Mouse (Mus musculus) C2C12 (cell line): Measurements from ENCODE around the gene Thap3. TPM values are rescaled to one million over a fixed set of nuclear protein-coding genes. Genes with fewer than 3 reads are reported as not detected.

Experiments used
- H3K27me3 ChIP-seq: one replicate; pipeline ENCODE4 v1.6.1; 2011; ENCODE audit not compliant: control insufficient read depth, insufficient read depth, insufficient read length
- H3K36me3 ChIP-seq: one replicate; pipeline ENCODE4 v1.6.1; 2011; ENCODE audit not compliant: control insufficient read depth, insufficient read depth
- H3K4me3 ChIP-seq: one replicate; pipeline ENCODE4 v1.5.1; 2011; ENCODE audit warnings: mild to moderate bottlenecking, control low read depth; ENCODE audit not compliant: poor library complexity, insufficient read depth, severe bottlenecking
- H3K79me2 ChIP-seq: one replicate; pipeline ENCODE4 v1.6.1; 2011; ENCODE audit not compliant: control insufficient read depth, insufficient read depth
- H3K79me3 ChIP-seq: one replicate; pipeline ENCODE4 v1.6.1; 2011; ENCODE audit warnings: low read depth, control low read depth
- H3ac ChIP-seq: one replicate; pipeline ENCODE3; 2011; ENCODE audit warnings: low read depth; ENCODE audit not compliant: control insufficient read depth, insufficient read length
- CEBPB ChIP-seq: IDR thresholded peaks from one replicate; pipeline ENCODE4 v1.6.1; 2011; ENCODE audit warnings: low read depth, mild to moderate bottlenecking, control low read depth, moderate library complexity
- CTCF ChIP-seq: IDR thresholded peaks from one replicate; pipeline ENCODE4 v1.5.1; 2011; ENCODE audit not compliant: control insufficient read depth, insufficient read depth, insufficient read length
- FOSL1 ChIP-seq: IDR thresholded peaks from one replicate; pipeline ENCODE4 v1.8.0; 2011; ENCODE audit warnings: mild to moderate bottlenecking, low read length; ENCODE audit not compliant: poor library complexity, insufficient read depth, severe bottlenecking
- MAX ChIP-seq: IDR thresholded peaks from one replicate; pipeline ENCODE4 v1.6.1; 2011; ENCODE audit warnings: mild to moderate bottlenecking, control low read depth
- MYOD1 ChIP-seq: IDR thresholded peaks from one replicate; pipeline ENCODE4 v1.6.1; 2011; ENCODE audit warnings: low read depth; ENCODE audit not compliant: control insufficient read depth, insufficient read length
- MYOG ChIP-seq: IDR thresholded peaks from one replicate; pipeline ENCODE4 v1.6.1; 2011; ENCODE audit not compliant: control insufficient read depth, insufficient read length; ENCODE audit errors: extremely low read depth
- USF1 ChIP-seq: IDR thresholded peaks from one replicate; pipeline ENCODE4 v1.6.1; 2011; ENCODE audit warnings: low read depth, mild to moderate bottlenecking, control low read depth, moderate library complexity
- polyA plus RNA-seq: library from polyadenylated mRNA; unstranded; fragments of >200 nt; fragmentation: generic; extraction: Trizol; gene quantifications from one replicate; pipeline ENCODE4 v1.2.1, GENCODE M21; 2012; ENCODE audit warnings: missing spikeins

Thap3 gene
- polyA plus RNA-seq, 1 experiment, result 32.8 TPM

DNA sequence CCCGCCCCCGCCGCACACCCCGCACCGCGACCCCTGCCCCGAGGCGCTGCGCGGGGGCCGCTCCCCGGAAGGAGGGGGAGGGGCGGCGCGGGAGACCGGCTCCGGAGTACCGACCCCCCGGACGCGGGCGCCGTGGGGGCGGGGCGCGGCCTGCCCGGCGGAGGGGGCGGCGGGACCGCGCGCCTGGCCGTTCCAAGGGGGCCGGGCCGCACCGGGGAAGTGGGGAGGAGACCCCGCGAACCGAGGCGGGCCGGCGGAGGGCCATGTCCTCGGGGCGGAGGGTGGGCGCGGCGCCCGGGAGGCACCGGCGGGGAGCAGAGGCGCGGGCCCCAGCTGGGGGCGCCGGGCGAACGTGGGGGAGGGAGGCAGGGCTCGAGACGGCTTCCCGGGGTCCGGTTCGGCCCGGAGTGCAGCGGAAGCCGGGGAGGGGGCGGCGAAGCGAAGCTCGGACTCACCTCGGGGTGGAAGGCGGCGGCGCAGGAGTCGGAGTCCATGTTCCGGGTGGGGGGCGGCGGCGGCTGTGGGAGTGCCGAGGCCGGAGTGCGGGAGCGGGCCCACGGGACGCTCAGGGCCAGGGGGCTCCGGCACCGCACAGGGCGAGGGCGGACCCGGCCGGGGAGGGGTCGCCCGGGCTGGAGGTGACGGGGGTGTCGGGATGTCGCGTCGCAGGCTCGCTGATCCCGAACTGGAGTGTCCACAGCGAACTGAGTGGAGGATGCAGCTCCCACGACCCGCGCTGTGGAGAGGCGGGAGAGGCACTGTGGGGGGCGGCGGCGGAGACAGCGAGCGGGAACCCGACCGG lies 6.8 kb upstream of the Thap3 start:
- no peaks in the 10 kb centered on the region for H3K27me3 ChIP-seq
- peaks cover 43% of the 10 kb centered on the region for H3K79me2 ChIP-seq
- peaks cover 9% of the 10 kb centered on the region for H3K79me3 ChIP-seq
- peak overlapping the region; percentile 76 for H3K4me3 ChIP-seq
- TF ChIP-seq MYOD1 (no peak), MAX (no peak), CTCF (no peak), USF1 (no peak), FOSL1 (no peak), MYOG (no peak), CEBPB (no peak)
- peak overlapping the region; percentile 97 for H3ac ChIP-seq
- peaks cover 30% of the 10 kb centered on the region for H3K36me3 ChIP-seq

DNA sequence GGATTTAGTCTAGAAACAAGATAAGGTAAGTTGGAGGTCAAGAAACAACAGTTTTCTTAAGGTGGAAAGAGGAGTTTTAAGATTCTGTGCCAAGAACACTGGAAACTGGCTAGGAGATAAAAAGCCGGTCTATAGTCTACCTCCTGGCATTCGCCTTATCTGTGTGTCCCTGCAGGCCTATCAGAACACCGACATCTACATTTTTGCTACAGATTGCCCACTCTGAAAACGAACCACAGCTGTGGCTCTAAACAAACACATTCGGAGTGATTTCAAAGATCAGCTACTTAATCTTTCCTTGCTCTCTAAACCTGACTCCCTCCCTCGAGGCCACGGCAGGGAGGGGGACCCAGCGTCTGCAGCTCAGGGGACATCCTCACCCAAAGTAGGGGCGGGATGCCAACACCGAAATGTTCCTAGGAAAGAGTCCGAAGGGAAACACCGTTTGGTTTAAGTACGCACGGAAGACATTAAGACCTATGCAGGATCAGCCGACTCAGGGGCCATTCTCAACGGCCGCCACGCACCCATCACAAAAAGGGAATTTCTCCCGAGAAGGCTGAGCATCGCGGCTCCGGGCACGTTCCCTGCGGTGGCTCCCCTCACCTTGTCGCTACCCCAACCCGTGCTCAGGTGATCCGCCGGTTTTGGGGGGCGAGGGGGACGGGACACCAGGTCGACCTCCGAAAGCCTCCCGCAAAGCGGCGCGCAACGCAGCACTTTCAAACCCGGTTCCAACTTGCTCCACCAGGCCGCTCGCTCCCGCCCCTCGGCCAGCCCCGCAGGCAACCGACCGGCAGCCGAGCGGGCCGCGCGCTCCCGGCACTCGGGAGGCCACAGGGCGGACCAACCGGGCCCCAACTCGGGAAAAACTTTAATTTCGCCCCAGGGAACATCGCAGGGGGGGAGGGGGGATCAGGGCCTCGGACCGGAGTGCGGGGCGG lies 5.7 kb upstream of the Thap3 start:
- Histone ChIP-seq H3K36me3 (peaks cover 32% of the 10 kb centered on the region), H3K4me3 (peak overlapping the region; percentile 76), H3K27me3 (no peaks in the 10 kb centered on the region), H3ac (peak overlapping the region; percentile 97), H3K79me2 (peaks cover 48% of the 10 kb centered on the region), H3K79me3 (peaks cover 9% of the 10 kb centered on the region)
- TF ChIP-seq MAX, result no peak
- no peak for TF ChIP-seq MYOG
- no peak for TF ChIP-seq USF1
- TF ChIP-seq FOSL1, result no peak
- TF ChIP-seq CEBPB, result no peak
- no peak for TF ChIP-seq CTCF
- TF ChIP-seq MYOD1, result no peak

DNA sequence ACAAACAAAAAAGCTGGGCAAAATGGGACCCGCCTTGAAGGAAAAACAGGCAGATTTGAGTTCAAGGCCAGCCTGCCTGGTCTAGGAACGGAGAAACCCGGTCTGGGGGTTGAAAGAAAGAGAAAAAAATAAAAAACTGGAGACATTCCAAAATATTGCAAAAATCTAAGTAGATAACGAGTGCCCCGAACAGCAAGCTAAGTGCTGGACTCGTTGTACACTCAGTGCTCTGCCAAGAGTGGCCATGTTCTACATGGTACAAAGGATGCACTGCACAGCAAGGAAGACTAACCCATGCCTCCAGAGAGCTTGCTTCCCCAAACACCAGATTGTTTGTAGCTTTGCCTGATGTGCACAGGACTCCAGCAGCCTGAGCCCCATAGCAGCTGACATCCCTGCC lies 4.2 kb upstream of the Thap3 start:
- Histone ChIP-seq H3ac (no peak overlapping the region), H3K79me2 (peaks cover 60% of the 10 kb centered on the region), H3K4me3 (no peak overlapping the region), H3K79me3 (peaks cover 9% of the 10 kb centered on the region), H3K27me3 (no peaks in the 10 kb centered on the region), H3K36me3 (peaks cover 32% of the 10 kb centered on the region)
- TF ChIP-seq MYOD1 (no peak), USF1 (no peak), FOSL1 (no peak), MAX (no peak), CTCF (no peak), CEBPB (no peak)

DNA sequence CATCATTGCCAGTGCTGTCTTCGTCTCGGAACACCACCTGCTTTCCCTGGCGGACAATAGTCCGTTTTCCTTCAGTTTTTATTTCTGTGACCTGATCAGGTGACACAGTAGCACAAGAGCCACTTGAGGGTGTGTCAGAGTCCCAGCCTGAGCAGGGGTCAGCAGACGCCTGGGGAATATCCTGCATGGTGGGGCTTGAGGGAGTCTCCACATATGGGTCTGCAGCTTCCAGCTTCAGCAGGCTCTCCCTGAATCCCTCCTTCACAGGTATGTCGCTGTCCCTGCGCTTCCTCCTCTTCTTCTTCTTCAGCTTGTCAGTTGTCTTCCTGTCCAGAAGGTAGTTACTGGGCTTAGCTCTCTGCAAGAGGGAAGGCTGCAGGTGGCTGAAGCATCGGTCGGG lies 3.3 kb upstream of the Thap3 start:
- H3K4me3 ChIP-seq, result no peak overlapping the region
- peaks cover 9% of the 10 kb centered on the region for H3K79me3 ChIP-seq
- peaks cover 32% of the 10 kb centered on the region for H3K36me3 ChIP-seq
- TF ChIP-seq USF1 (no peak), FOSL1 (no peak), MYOG (no peak), CEBPB (no peak), MAX (no peak), MYOD1 (no peak), CTCF (no peak)
- H3K79me2 ChIP-seq, result peaks cover 69% of the 10 kb centered on the region
- no peak overlapping the region for H3ac ChIP-seq
- no peaks in the 10 kb centered on the region for H3K27me3 ChIP-seq

DNA sequence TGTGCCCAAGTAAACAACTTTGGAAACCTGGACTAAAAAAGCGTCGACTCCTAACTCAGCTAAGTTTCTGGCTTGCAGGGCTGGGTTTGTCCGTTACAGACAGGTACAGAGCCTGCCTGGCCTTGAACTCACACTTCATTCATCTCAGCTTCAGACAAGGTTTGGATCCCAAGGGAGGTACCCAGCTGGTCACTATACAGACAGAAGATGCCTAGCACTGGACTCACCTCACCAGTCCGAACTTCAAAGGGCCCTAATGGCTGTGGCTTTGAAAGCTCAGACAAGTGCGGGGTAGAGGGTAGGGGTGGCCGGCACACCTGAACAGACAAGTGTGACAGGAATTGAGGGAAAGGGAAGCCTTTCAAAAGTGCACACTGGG lies 302 bp upstream of the Thap3 start:
- H3K4me3 ChIP-seq, result no peak overlapping the region
- H3K36me3 ChIP-seq, result peaks cover 32% of the 10 kb centered on the region
- no peaks in the 10 kb centered on the region for H3K27me3 ChIP-seq
- TF ChIP-seq CTCF, result no peak
- no peak for TF ChIP-seq FOSL1
- TF ChIP-seq MAX, result no peak
- TF ChIP-seq MYOG, result no peak
- no peak for TF ChIP-seq MYOD1
- TF ChIP-seq CEBPB, result no peak
- TF ChIP-seq USF1, result no peak
- peaks cover 7% of the 10 kb centered on the region for H3K79me3 ChIP-seq
- H3K79me2 ChIP-seq, result peaks cover 57% of the 10 kb centered on the region
- H3ac ChIP-seq, result peak overlapping the region; percentile 1
